Mouse (Mus musculus): ENCODE data around the gene Sf1. TPM values are rescaled to one million over a fixed set of nuclear protein-coding genes. Genes with fewer than 3 reads are reported as not detected.

Gene Sf1
- polyA plus RNA-seq (2011; ENCODE audit: insufficient read length, low read depth, missing spikeins): 186 and 226 TPM in 2 replicates

GRCm38 (mm10) chr19:6363411-6364240 is at the start of gene Sf1:
Sf1 (plus strand) TSS chr19:6363690.
- TF ChIP-seq CTCF (IDR thresholded peaks at IDR 0.05; ENCODE audit: borderline replicate concordance, insufficient read depth, low read length): no peak
- TF ChIP-seq POLR2A (IDR thresholded peaks at IDR 0.05; ENCODE audit: low read depth, low read length): peak; percentile 56
- peaks cover 7% of the 10 kb centered on the region; the same call in 1 of the 2 replicates for H3K4me1 ChIP-seq (ENCODE audit: control insufficient read depth, insufficient read depth, low read length)
- H3K4me3 ChIP-seq (ENCODE audit: insufficient read depth, low read length): peak within 1 kb of the TSS; percentile 87
- H3K27ac ChIP-seq (ENCODE audit: insufficient read depth, low read length): peak within 1 kb of the TSS; percentile 98

GRCm38 (mm10) chr19:6313796-6314195 is 49.7 kb upstream of the Sf1 start:
- no peaks in the 10 kb centered on the region for H3K4me1 ChIP-seq (ENCODE audit: control insufficient read depth, insufficient read depth, low read length)
- H3K27ac ChIP-seq (ENCODE audit: insufficient read depth, low read length): no peak overlapping the region
- no peak overlapping the region for H3K4me3 ChIP-seq (ENCODE audit: insufficient read depth, low read length)
- TF ChIP-seq CTCF (IDR thresholded peaks at IDR 0.05; ENCODE audit: borderline replicate concordance, insufficient read depth, low read length) (no peak), POLR2A (IDR thresholded peaks at IDR 0.05; ENCODE audit: low read depth, low read length) (no peak)

GRCm38 (mm10) chr19:6314513-6314912 is 49.0 kb upstream of the Sf1 start:
- no peak for TF ChIP-seq POLR2A (IDR thresholded peaks at IDR 0.05; ENCODE audit: low read depth, low read length)
- no peaks in the 10 kb centered on the region for H3K4me1 ChIP-seq (ENCODE audit: control insufficient read depth, insufficient read depth, low read length)
- no peak overlapping the region for H3K27ac ChIP-seq (ENCODE audit: insufficient read depth, low read length)
- no peak overlapping the region for H3K4me3 ChIP-seq (ENCODE audit: insufficient read depth, low read length)

- H3K27ac ChIP-seq (ENCODE audit: insufficient read depth, low read length): no peak overlapping the region
- H3K4me1 ChIP-seq (ENCODE audit: control insufficient read depth, insufficient read depth, low read length): no peaks in the 10 kb centered on the region
- TF ChIP-seq POLR2A (IDR thresholded peaks at IDR 0.05; ENCODE audit: low read depth, low read length) (no peak), CTCF (IDR thresholded peaks at IDR 0.05; ENCODE audit: borderline replicate concordance, insufficient read depth, low read length) (no peak)
- H3K4me3 ChIP-seq (ENCODE audit: insufficient read depth, low read length): no peak overlapping the region
Measured at GRCm38 (mm10) chr19:6315573-6315972, 47.9 kb upstream of the Sf1 start.

GRCm38 (mm10) chr19:6318145-6318544 is 45.3 kb upstream of the Sf1 start:
- H3K4me1 ChIP-seq (ENCODE audit: control insufficient read depth, insufficient read depth, low read length): no peaks in the 10 kb centered on the region
- TF ChIP-seq CTCF (IDR thresholded peaks at IDR 0.05; ENCODE audit: borderline replicate concordance, insufficient read depth, low read length) (no peak), POLR2A (IDR thresholded peaks at IDR 0.05; ENCODE audit: low read depth, low read length) (no peak)
- no peak overlapping the region for H3K4me3 ChIP-seq (ENCODE audit: insufficient read depth, low read length)
- no peak overlapping the region for H3K27ac ChIP-seq (ENCODE audit: insufficient read depth, low read length)

GRCm38 (mm10) chr19:6321358-6321757 is 42.1 kb upstream of the Sf1 start:
- no peak overlapping the region for H3K27ac ChIP-seq (ENCODE audit: insufficient read depth, low read length)
- TF ChIP-seq POLR2A (IDR thresholded peaks at IDR 0.05; ENCODE audit: low read depth, low read length) (no peak), CTCF (IDR thresholded peaks at IDR 0.05; ENCODE audit: borderline replicate concordance, insufficient read depth, low read length) (no peak)
- H3K4me1 ChIP-seq (ENCODE audit: control insufficient read depth, insufficient read depth, low read length): no peaks in the 10 kb centered on the region
- no peak overlapping the region for H3K4me3 ChIP-seq (ENCODE audit: insufficient read depth, low read length)

GRCm38 (mm10) chr19:6321786-6322621 is 41.5 kb upstream of the Sf1 start:
- Histone ChIP-seq H3K4me3 (ENCODE audit: insufficient read depth, low read length) (no peak overlapping the region), H3K27ac (ENCODE audit: insufficient read depth, low read length) (no peak overlapping the region), H3K4me1 (ENCODE audit: control insufficient read depth, insufficient read depth, low read length) (no peaks in the 10 kb centered on the region)
- no peak for TF ChIP-seq POLR2A (IDR thresholded peaks at IDR 0.05; ENCODE audit: low read depth, low read length)
- no peak for TF ChIP-seq CTCF (IDR thresholded peaks at IDR 0.05; ENCODE audit: borderline replicate concordance, insufficient read depth, low read length)

- no peaks in the 10 kb centered on the region for H3K4me1 ChIP-seq (ENCODE audit: control insufficient read depth, insufficient read depth, low read length)
- TF ChIP-seq POLR2A (IDR thresholded peaks at IDR 0.05; ENCODE audit: low read depth, low read length) (no peak), CTCF (IDR thresholded peaks at IDR 0.05; ENCODE audit: borderline replicate concordance, insufficient read depth, low read length) (no peak)
- no peak overlapping the region for H3K4me3 ChIP-seq (ENCODE audit: insufficient read depth, low read length)
- H3K27ac ChIP-seq (ENCODE audit: insufficient read depth, low read length): no peak overlapping the region
Measured at GRCm38 (mm10) chr19:6324751-6325150, 38.7 kb upstream of the Sf1 start.

- no peak overlapping the region; the same call in 1 of the 2 replicates for H3K27ac ChIP-seq (ENCODE audit: insufficient read depth, low read length)
- 0 out of 2 replicates have a peak, but pooled peaks have one; percentile 1 for TF ChIP-seq POLR2A (IDR thresholded peaks at IDR 0.05; ENCODE audit: low read depth, low read length)
- TF ChIP-seq CTCF (IDR thresholded peaks at IDR 0.05; ENCODE audit: borderline replicate concordance, insufficient read depth, low read length): no peak
- H3K4me3 ChIP-seq (ENCODE audit: insufficient read depth, low read length): no peak overlapping the region
- H3K4me1 ChIP-seq (ENCODE audit: control insufficient read depth, insufficient read depth, low read length): peaks cover 9% of the 10 kb centered on the region
Measured at GRCm38 (mm10) chr19:6331178-6331577, 32.3 kb upstream of the Sf1 start.
